Mouse (Mus musculus): ENCODE data around the gene Atxn2l. TPM values are rescaled to one million over a fixed set of nuclear protein-coding genes. Genes with fewer than 3 reads are reported as not detected.
"Not testable (repeated sequence)": the region's sequence is repeated elsewhere in the genome, so short reads cannot be mapped to it uniquely, and the experiment has no call there.

Atxn2l gene
- polyA plus RNA-seq, 1 experiment from 2014 or later, result 47.0 TPM

GRCm38 (mm10) chr7:126507126-126507778 is 4.0 kb upstream of the Atxn2l start:
- Histone ChIP-seq H3K4me2 (no peak overlapping the region), H3K9me3 (no peaks in the 10 kb centered on the region), H3K9ac (no peak overlapping the region), H3K4me3 (no peak overlapping the region), H3K27me3 (no peaks in the 10 kb centered on the region), H3K36me3 (no peaks in the 10 kb centered on the region), H3K4me1 (no peaks in the 10 kb centered on the region), H3K27ac (no peak overlapping the region)
- 82% methylated on average over 8 of the region's 8 CpGs for WGBS
- no peak for ATAC-seq (ENCODE audit: insufficient number of reproducible peaks, low FRiP score, low TSS enrichment, low read depth)

- ATAC-seq (ENCODE audit: insufficient number of reproducible peaks, low FRiP score, low TSS enrichment, low read depth), result no peak
- 59% methylated on average over 2 of the region's 2 CpGs for WGBS
- peaks cover 7% of the 10 kb centered on the region for H3K4me1 ChIP-seq
- no peak overlapping the region for H3K4me2 ChIP-seq
- no peak overlapping the region for H3K27ac ChIP-seq
- no peaks in the 10 kb centered on the region for H3K27me3 ChIP-seq
- no peak overlapping the region for H3K4me3 ChIP-seq
- H3K9me3 ChIP-seq, result no peaks in the 10 kb centered on the region
- H3K9ac ChIP-seq, result no peak overlapping the region
- H3K36me3 ChIP-seq, result peaks cover 12% of the 10 kb centered on the region
These were observed 1.7 kb upstream of the Atxn2l start for GRCm38 (mm10) chr7:126504913-126505312.

DNA sequence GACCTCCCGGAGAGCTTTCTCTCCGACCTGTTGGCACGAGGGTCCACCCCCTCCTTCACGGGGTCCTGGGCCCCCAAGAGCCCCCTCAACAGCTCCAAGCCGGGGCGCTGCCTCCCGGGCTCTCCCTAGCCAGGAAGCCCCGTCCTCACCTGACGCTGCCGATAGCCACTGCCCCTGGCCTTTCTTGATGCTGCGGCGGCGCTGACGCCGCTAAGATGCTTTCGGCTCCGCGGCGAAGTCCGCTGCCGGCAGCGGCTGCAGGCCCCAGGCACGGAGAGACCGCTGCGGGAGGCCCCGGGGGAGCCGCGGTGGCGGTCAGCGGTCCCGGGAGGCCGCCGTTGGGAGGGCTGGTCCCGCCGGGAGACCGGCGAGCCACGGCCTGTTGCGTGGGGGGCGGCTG is 486 bp downstream of the Atxn2l start:
- Histone ChIP-seq H3K36me3 (peaks cover 33% of the 10 kb centered on the region), H3K9ac (peak overlapping the region; percentile 92), H3K4me3 (peak overlapping the region; percentile 58), H3K27me3 (no peaks in the 10 kb centered on the region), H3K4me2 (peak overlapping the region; percentile 67), H3K9me3 (no peaks in the 10 kb centered on the region), H3K27ac (peak overlapping the region; percentile 99), H3K4me1 (peaks cover 7% of the 10 kb centered on the region)
- ATAC-seq (ENCODE audit: insufficient number of reproducible peaks, low FRiP score, low TSS enrichment, low read depth), result 0 out of 2 replicates have a peak, but pooled peaks have one; percentile 1
- WGBS, result under 1% methylated on average over 40 of the region's 40 CpGs

DNA sequence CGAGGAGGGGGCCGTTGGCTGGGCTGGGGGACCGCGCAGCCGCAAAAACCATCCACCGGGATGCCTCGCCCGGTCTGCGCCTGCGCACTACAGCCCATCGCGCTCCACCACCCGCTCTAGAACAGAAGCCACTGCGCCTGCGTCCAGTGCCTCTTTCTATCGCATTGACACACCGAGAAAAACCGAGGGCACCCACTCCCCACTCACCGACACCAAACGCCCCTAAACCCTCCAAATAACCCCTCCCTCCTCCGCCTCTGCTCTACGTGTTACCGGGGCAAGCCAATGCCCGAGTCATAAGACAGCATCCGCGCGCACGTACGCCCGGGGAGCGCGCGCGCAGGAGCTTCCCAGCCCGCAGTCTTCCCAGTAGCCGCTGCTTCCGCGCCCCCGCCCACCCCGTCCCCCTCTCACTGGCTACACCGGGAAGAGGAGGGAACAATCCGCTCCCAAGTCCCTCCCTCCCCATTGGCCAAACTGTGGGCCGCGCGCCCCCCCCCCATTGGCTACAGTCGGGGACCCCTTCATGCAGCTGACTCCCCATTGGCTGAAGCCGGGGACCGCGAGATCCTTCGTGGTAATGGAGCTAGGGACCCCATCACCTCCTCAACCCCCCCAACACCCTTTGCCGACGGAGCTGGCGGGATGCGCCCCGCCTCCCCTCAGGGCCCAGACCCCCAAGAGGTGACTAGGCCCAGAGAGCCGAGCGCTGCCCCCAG is 1.1 kb downstream of the Atxn2l start:
- peak; percentile 92 for ATAC-seq (ENCODE audit: insufficient number of reproducible peaks, low FRiP score, low TSS enrichment, low read depth)
- Histone ChIP-seq H3K4me1 (peaks cover 7% of the 10 kb centered on the region), H3K4me2 (peak overlapping the region; percentile 67), H3K27me3 (no peaks in the 10 kb centered on the region), H3K27ac (peak overlapping the region; percentile 99), H3K9me3 (no peaks in the 10 kb centered on the region), H3K4me3 (peak overlapping the region; percentile 58), H3K9ac (peak overlapping the region; percentile 92), H3K36me3 (peaks cover 39% of the 10 kb centered on the region)
- under 1% methylated on average over 52 of the region's 57 CpGs for WGBS

- H3K9ac ChIP-seq, result peak overlapping the region; percentile 52
- peak overlapping the region; percentile 58 for H3K4me3 ChIP-seq
- peak overlapping the region; percentile 67 for H3K4me2 ChIP-seq
- H3K36me3 ChIP-seq, result peaks cover 44% of the 10 kb centered on the region
- H3K27ac ChIP-seq, result peak overlapping the region; percentile 99
- no peaks in the 10 kb centered on the region for H3K27me3 ChIP-seq
- no peak for ATAC-seq (ENCODE audit: insufficient number of reproducible peaks, low FRiP score, low TSS enrichment, low read depth)
- WGBS, result 3% methylated on average over 9 of the region's 9 CpGs
- H3K9me3 ChIP-seq, result no peaks in the 10 kb centered on the region
- peaks cover 7% of the 10 kb centered on the region for H3K4me1 ChIP-seq
These were observed 1.6 kb downstream of the Atxn2l start for GRCm38 (mm10) chr7:126501684-126502022.

- WGBS, result 91% methylated on average over 7 of the region's 7 CpGs
- Histone ChIP-seq H3K9ac (no peak overlapping the region), H3K27ac (no peak overlapping the region)
These were observed 3.8 kb downstream of the Atxn2l start for GRCm38 (mm10) chr7:126499416-126499815.

DNA sequence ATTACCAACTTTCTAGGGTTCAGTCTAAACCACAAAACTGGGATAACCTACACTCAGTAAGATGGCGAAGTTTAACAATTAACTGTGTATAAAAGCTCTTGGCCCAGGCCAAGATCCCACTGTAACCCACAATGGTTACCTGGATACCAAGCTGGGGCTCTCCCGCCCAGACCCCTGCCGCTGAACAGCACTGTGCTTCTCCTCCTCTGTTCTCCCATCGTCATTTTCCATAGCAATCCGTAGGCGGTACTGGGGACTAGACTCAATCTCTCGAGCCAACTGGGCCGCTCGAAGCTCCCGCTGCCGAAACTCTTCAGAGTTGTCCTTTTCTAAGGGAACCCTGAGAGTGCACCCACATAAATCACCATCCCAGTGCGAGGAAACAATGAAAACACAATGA is 5.3 kb downstream of the Atxn2l start:
- WGBS, result 93% methylated on average over 12 of the region's 12 CpGs
- no peak overlapping the region for H3K4me3 ChIP-seq

More at GRCm38 (mm10) chr7:126499416-126499815, 3.8 kb downstream of the Atxn2l start:
- Histone ChIP-seq H3K4me2 (no peak overlapping the region), H3K36me3 (peaks cover 67% of the 10 kb centered on the region), H3K4me3 (no peak overlapping the region), H3K9me3 (no peaks in the 10 kb centered on the region), H3K27me3 (no peaks in the 10 kb centered on the region), H3K4me1 (peaks cover 7% of the 10 kb centered on the region)
- ATAC-seq (ENCODE audit: insufficient number of reproducible peaks, low FRiP score, low TSS enrichment, low read depth), result no peak

DNA sequence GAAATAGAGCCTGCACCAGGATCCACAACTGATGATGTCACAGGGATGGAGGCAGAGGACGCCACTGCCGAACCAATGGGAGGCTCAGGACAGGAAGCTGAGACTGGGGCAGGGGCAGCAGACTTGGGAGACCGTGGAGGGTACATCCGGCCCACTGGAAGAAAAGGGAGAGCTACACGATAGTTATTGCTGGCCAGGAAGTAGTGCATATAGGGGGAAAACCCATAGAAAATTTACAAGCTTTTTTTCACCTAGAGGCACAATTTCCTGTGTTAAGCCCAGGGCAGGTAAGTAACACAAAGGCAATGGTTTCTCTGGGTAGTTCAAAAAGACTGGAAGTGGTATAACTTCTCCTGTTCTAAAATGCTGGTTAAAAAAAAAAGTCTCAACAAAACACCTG is 6.8 kb downstream of the Atxn2l start:
- Histone ChIP-seq H3K4me2 (no peak overlapping the region), H3K9ac (no peak overlapping the region), H3K27me3 (no peaks in the 10 kb centered on the region), H3K4me3 (no peak overlapping the region), H3K36me3 (peaks cover 95% of the 10 kb centered on the region), H3K27ac (no peak overlapping the region), H3K9me3 (no peaks in the 10 kb centered on the region), H3K4me1 (peaks cover 7% of the 10 kb centered on the region)
- WGBS, result 76% methylated on average over 5 of the region's 5 CpGs
- ATAC-seq (ENCODE audit: insufficient number of reproducible peaks, low FRiP score, low TSS enrichment, low read depth), result no peak

More for the DNA sequence above, 5.3 kb downstream of the Atxn2l start:
- Histone ChIP-seq H3K9ac (no peak overlapping the region), H3K9me3 (no peaks in the 10 kb centered on the region), H3K27me3 (no peaks in the 10 kb centered on the region), H3K36me3 (peaks cover 81% of the 10 kb centered on the region), H3K27ac (no peak overlapping the region), H3K4me2 (no peak overlapping the region), H3K4me1 (peaks cover 7% of the 10 kb centered on the region)
- ATAC-seq (ENCODE audit: insufficient number of reproducible peaks, low FRiP score, low TSS enrichment, low read depth), result no peak

DNA sequence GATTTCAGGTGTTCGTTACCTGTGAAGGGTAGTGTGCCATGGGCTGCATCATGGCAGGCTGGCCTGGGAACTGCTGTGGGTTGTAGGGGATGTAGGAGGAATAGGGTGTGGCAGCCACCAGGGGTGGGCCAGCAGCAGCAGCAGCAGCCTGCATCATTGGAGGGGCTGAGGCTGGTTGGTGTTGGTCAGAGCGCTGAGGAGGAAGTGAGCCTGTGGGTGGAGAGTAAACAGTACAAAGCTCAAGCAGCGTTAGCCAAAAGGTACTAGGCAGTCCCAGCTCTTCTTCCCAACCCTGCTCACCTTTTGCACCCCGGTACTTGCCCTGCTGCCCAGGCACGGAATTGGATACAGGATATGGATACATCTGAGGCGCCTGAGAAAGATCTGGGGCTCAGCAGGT is 9.1 kb downstream of the Atxn2l start:
- no peak for ATAC-seq (ENCODE audit: insufficient number of reproducible peaks, low FRiP score, low TSS enrichment, low read depth)
- no peaks in the 10 kb centered on the region for H3K9me3 ChIP-seq
- no peak overlapping the region for H3K4me2 ChIP-seq
- H3K4me1 ChIP-seq, result no peaks in the 10 kb centered on the region
- H3K36me3 ChIP-seq, result peaks cover 96% of the 10 kb centered on the region
- no peak overlapping the region for H3K4me3 ChIP-seq
- no peaks in the 10 kb centered on the region for H3K27me3 ChIP-seq
- H3K27ac ChIP-seq, result no peak overlapping the region
- WGBS, result 94% methylated on average over 6 of the region's 6 CpGs
- H3K9ac ChIP-seq, result no peak overlapping the region

DNA sequence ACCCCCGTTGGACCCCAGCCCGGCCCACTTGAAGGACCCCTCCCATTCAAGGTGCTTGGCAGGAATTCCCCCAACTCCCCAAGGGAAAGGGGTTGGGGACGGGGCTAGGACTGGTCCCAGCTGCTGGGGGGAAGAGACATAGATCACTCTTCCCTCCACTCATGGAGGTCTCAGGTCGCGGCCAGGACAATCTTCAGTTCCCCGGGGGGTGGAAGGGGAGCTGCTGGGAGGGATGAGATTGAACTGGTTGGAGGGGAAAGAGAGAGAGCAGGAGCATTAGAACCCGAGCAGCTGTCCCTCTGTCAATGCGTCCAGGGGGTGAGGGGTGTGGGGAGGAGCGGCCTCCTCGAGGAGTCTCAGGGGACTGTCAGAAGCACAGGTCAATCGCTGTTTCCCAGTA is 11.3 kb downstream of the Atxn2l start:
- ATAC-seq (ENCODE audit: insufficient number of reproducible peaks, low FRiP score, low TSS enrichment, low read depth), result no peak
- Histone ChIP-seq H3K4me2 (no peak overlapping the region), H3K4me3 (no peak overlapping the region), H3K27ac (no peak overlapping the region; the same call in 1 of the 2 replicates), H3K9ac (no peak overlapping the region), H3K9me3 (no peaks in the 10 kb centered on the region), H3K27me3 (no peaks in the 10 kb centered on the region), H3K36me3 (peaks cover 79% of the 10 kb centered on the region), H3K4me1 (peaks cover 10% of the 10 kb centered on the region)
- WGBS, result 62% methylated on average over 11 of the region's 11 CpGs

GRCm38 (mm10) chr7:126491005-126491404 is 12.2 kb downstream of the Atxn2l start:
- H3K9ac ChIP-seq, result no peak overlapping the region

GRCm38 (mm10) chr7:126487617-126488385 is 15.4 kb downstream of the Atxn2l start:
- Histone ChIP-seq H3K9ac (peak overlapping the region; percentile 75), H3K4me2 (peak overlapping the region; percentile 76), H3K4me3 (peak overlapping the region; percentile 68), H3K27ac (peak overlapping the region; percentile 85; the same call in 1 of the 2 replicates), H3K4me1 (peaks cover 13% of the 10 kb centered on the region), H3K36me3 (peaks cover 37% of the 10 kb centered on the region)
- H3K9me3 ChIP-seq; ATAC-seq (ENCODE audit: insufficient number of reproducible peaks, low FRiP score, low TSS enrichment, low read depth); H3K27me3 ChIP-seq: not testable (repeated sequence)
- WGBS, result 14% methylated on average over 24 of the region's 25 CpGs

More at GRCm38 (mm10) chr7:126491005-126491404, 12.2 kb downstream of the Atxn2l start:
- no peak overlapping the region for H3K27ac ChIP-seq
- ATAC-seq (ENCODE audit: insufficient number of reproducible peaks, low FRiP score, low TSS enrichment, low read depth), result no peak
- peaks cover 12% of the 10 kb centered on the region for H3K4me1 ChIP-seq
- no peaks in the 10 kb centered on the region for H3K9me3 ChIP-seq
- H3K4me3 ChIP-seq, result no peak overlapping the region
- WGBS, result 84% methylated on average over 1 of the region's 1 CpGs
- H3K4me2 ChIP-seq, result no peak overlapping the region
- peaks cover 69% of the 10 kb centered on the region for H3K36me3 ChIP-seq
- no peaks in the 10 kb centered on the region for H3K27me3 ChIP-seq
